Mouse (Mus musculus): ENCODE measurements at regions not wholly inside any gene's neighbourhood (a gene's known extent, or its start where the extent isn't known, plus 50 kb on each side); places are given as distances from the start of the nearest gene placed in this dataset.

- no peak for DNase-seq
Observed at GRCm38 (mm10) chr10:98485751-98486681, 428.2 kb upstream of the Atp2b1 start.

GRCm38 (mm10) chr10:98494354-98494753 is 419.9 kb upstream of the Atp2b1 start:
- DNase-seq: peak; percentile 66

GRCm38 (mm10) chr10:98496254-98496653 is 418.0 kb upstream of the Atp2b1 start:
- no peak for DNase-seq

- DNase-seq: no peak
Observed at GRCm38 (mm10) chr10:98500315-98500714, 413.9 kb upstream of the Atp2b1 start.

- no peak for DNase-seq
Observed at GRCm38 (mm10) chr10:98501566-98501965, 412.6 kb upstream of the Atp2b1 start.

GRCm38 (mm10) chr10:98504524-98504923 is 409.7 kb upstream of the Atp2b1 start:
- DNase-seq: no peak

- DNase-seq: no peak
Observed at GRCm38 (mm10) chr10:98508515-98509143, 405.6 kb upstream of the Atp2b1 start.

- no peak for DNase-seq
Observed at GRCm38 (mm10) chr10:98514836-98515235, 399.4 kb upstream of the Atp2b1 start.

- no peak for DNase-seq
Observed at GRCm38 (mm10) chr10:98517609-98518008, 396.6 kb upstream of the Atp2b1 start.

GRCm38 (mm10) chr10:98529565-98529964 is 384.6 kb upstream of the Atp2b1 start:
- DNase-seq: no peak

- DNase-seq: no peak
Observed at GRCm38 (mm10) chr10:98531425-98531824, 382.8 kb upstream of the Atp2b1 start.

GRCm38 (mm10) chr10:98538706-98539105 is 375.5 kb upstream of the Atp2b1 start:
- no peak for DNase-seq

- DNase-seq: no peak
Observed at GRCm38 (mm10) chr10:98541062-98541461, 373.1 kb upstream of the Atp2b1 start.

- no peak for DNase-seq
Observed at GRCm38 (mm10) chr10:98542072-98542471, 372.1 kb upstream of the Atp2b1 start.

GRCm38 (mm10) chr10:98543253-98543997 is 370.8 kb upstream of the Atp2b1 start:
- no peak for DNase-seq

- no peak for DNase-seq
Observed at GRCm38 (mm10) chr10:98543998-98544349, 370.2 kb upstream of the Atp2b1 start.

- DNase-seq: no peak
Observed at GRCm38 (mm10) chr10:98554575-98554974, 359.6 kb upstream of the Atp2b1 start.

GRCm38 (mm10) chr10:98557470-98558060 is 356.6 kb upstream of the Atp2b1 start:
- no peak for DNase-seq

- no peak for DNase-seq
Observed at GRCm38 (mm10) chr10:98558560-98558959, 355.6 kb upstream of the Atp2b1 start.

GRCm38 (mm10) chr10:98562297-98562912 is 351.8 kb upstream of the Atp2b1 start:
- no peak for DNase-seq

GRCm38 (mm10) chr10:98572782-98573536 is 341.2 kb upstream of the Atp2b1 start:
- no peak for DNase-seq

- no peak for DNase-seq
Observed at GRCm38 (mm10) chr10:98577040-98577439, 337.2 kb upstream of the Atp2b1 start.

Measured in kidney, adult 18-20 months (tissue).